Mouse (Mus musculus): ENCODE measurements around the gene Fam189a2. TPM values are rescaled to one million over a fixed set of nuclear protein-coding genes. Genes with fewer than 3 reads are reported as not detected.

The Fam189a2 gene
- total RNA-seq, 2 experiments from 2014 or later: 10.2 to 11.5 TPM

DNA sequence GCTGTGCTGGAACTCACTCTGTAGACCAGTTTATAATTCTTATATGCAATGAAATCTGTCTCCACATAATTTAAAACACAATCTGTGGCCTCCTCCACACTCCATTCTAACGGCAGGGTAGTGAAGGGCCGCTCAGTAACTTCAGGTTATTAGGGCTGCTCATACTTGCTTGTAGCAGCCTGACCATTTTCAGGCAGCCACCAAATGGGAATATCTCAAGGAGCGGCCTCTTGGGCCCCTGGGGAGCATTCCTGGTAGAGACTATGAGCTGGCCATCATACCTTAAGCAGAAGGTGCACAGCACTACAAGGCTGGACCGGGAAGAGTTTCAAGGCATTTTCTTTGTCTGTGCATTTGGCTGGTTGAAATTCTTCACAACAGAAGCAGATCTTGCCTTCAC, 42.7 kb downstream of the Fam189a2 start:
- intact Hi-C loops (cut with DNase I): no loop called here
- DNase-seq (ENCODE audit: low spot score in 2 of 2): no peak

DNA sequence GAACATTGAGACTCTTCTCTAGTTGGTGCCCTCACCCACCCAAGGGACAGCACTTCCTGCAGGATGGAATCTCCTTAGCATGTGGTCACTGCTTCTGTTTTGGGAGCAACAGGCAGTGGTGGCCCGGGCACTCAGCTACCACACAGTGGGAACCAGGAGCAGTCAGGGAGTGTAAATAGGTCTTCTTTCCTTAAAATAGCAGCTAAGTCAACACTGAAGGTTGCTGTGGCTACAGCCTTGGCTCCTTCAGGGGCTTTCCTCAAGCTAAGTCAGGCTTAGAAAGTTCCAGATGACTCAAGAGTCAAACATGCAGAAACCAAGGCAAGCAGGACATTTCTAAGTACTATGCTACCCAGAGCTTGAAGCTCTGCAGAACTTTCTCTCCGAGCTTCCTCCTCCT, 43.5 kb downstream of the Fam189a2 start:
- intact Hi-C loops (cut with DNase I): no loop called here
- DNase-seq (ENCODE audit: low spot score in 2 of 2): no peak

DNA sequence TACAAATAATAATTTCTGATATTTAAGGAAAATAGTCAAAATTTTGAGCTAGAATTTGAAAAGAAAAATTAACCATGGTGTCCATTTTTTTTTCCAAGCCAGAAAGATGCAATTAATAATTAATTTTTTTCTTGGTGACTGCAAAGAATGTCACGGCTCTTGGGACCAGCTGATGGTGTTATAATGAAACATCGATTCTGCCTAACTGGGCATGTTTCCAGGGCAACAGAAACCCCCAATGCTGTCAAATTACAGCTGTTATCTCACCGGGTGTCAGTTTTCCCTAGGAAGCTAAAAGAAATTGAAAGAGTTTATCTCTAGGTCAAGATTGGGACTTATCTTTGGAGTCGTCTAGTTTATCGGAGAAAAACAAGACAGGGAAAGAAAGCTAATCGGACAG, 46.6 kb downstream of the Fam189a2 start:
- no peak for DNase-seq (ENCODE audit: low spot score in 2 of 2)
- intact Hi-C loops (cut with DNase I): loop anchor here (5.0 kb wide), 3 partner anchors 43 to 118 kb away; no protein-coding TSS in a partner anchor

DNA sequence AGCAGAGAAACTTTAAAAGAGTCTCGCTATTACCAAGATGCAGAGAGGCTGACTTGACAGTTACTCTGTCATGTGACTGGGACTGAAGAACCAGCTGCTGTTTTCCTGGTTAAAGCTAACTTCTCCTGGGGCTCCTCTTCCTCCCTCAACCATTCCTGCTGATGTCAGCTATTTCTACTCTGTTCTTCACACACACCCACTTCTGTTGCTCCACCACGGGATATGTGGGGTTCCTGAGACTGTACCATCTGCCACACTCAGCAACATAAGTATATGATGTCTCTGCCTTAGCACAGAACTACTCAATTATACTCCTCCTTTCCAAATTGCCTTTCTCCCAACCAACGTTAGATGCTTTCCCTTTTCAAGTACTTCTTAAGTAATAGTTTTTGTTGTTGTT, 50.2 kb downstream of the Fam189a2 start:
- intact Hi-C loops (cut with DNase I): loop anchor here (5.0 kb wide), 3 partner anchors 47 to 122 kb away; no protein-coding TSS in a partner anchor
- DNase-seq (ENCODE audit: low spot score in 2 of 2): peak; percentile 60 to 95

DNA sequence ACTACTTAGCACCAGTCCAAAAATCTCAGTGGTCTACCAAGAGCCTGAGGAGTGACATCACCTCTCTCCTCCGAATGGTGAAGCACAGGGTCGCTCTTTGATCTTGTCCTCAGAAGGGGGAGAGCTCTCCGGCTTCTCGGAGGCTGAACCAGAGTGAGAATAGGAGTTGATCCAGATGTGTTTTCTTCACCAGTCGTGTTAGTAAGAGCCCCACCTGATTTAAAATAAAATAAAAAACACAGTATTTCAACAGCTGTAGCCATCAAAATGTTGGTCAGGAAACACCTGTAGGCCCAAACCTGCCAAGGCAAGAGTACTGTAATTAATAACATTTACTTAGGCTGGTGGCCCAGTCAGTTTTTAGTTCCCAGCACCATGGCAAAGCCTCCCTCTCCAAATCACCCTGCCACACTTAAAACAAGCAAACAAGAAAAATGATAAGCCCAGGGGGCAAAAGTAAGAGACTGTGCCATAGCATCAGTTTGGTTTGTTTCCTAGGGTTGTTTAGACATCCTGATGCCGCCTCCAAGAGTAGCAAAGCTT, 52.8 kb downstream of the Fam189a2 start:
- no peak for DNase-seq (ENCODE audit: low spot score in 2 of 2)
- intact Hi-C loops (cut with DNase I): no loop called here

DNA sequence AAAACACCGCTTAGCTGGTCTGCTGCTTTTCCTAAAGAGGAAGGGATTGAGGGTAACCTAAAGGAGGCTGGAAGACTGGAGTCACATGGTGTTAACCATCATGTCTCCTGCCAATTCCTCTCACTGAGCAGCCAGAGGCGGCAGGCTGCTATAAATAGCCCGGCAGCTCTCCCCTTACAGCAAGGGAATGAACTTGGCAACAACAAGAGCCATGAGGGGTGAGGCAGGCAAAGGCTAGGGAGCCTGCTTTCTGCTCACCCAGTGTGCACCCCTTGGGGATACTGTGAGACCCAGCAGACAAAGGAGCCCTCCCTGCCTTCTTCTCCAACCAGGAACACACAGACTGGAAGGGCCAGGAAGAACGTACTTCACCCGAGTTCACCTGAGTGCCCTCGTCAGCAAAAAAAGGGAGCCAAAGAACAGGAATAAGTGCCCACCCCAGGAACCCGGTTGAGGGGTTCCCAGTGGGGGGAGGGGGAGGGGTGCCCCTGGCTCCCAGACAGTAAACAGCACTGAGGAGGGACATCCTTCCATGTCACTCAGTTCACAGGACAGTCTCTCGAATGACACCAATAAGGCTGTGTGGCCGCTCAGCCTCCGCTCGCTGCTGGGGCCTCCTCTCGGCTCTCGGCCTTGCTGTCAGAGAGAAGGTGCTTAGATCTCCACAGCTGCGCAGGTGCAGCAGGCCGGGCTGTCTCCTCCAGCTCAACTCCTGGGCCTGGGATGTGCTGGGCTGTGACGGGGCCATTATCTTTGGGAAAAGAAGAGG, 57.8 kb downstream of the Fam189a2 start:
- peak in 1 of 2 experiments; percentile 40 for DNase-seq (ENCODE audit: low spot score in 2 of 2)
- intact Hi-C loops (cut with DNase I): no loop called here

DNA sequence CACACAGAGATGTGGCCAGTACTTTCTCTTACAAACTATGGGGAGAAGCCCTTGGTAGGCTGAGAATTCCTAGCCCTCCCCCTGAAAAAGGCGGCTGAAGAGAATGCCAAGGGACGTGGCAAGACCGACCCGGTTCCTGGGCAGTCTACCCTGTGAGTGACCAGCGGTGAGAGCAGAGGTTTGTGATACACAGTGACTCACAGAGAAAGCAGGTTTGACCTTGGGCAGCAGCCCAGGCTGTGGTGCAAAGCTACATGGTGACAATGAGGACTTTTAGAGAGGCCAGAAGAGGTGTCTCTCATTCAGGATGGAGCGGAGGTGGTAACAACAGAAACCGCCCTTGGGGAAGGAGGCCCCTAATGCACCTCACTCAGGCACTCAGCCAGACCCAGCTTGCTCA, 59.4 kb downstream of the Fam189a2 start:
- intact Hi-C loops (cut with DNase I): no loop called here
- no peak for DNase-seq (ENCODE audit: low spot score in 2 of 2)

DNA sequence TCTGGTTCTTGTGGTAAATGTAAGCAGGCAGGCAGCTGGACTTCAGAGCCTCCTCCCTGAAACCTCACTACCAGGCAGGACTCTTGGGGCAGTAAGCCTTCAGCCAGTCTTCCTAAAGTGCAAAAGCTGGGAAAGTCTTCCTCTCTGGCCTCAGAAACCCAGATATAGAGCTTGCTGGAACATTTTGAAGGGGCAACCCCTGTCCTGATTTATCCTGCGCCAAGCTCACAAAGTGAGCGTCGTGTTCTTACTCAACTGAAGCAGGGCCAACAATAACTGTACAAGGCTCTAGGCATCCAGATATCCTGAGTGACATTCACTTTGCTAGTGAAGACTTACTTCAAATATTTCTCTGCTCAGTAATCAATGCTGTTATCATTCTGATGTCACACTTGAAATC, 60.4 kb downstream of the Fam189a2 start:
- intact Hi-C loops (cut with DNase I): no loop called here
- no peak for DNase-seq (ENCODE audit: low spot score in 2 of 2)

DNA sequence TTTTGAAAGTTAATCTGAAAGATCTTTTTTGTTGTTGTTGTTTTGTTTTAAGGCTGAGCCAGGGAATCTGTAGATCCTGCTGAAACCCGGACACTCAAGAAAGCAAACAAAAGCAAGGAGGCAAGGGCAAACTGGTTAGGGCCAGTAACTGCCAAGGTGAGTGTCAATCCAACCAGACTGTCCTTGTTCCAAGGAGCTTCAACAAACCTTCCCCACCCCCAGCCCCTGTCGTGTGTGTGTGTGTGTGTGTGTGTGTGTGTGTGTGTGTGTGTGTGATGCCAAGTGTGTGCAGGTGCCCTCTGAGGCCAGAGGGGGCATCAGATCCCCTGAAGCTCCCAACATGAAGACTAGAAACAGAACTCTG, 62.0 kb downstream of the Fam189a2 start:
- intact Hi-C loops (cut with DNase I): loop anchor here (10.0 kb wide), 1 partner anchor 594 kb away; no protein-coding TSS in a partner anchor
- no peak for DNase-seq (ENCODE audit: low spot score in 2 of 2)

DNA sequence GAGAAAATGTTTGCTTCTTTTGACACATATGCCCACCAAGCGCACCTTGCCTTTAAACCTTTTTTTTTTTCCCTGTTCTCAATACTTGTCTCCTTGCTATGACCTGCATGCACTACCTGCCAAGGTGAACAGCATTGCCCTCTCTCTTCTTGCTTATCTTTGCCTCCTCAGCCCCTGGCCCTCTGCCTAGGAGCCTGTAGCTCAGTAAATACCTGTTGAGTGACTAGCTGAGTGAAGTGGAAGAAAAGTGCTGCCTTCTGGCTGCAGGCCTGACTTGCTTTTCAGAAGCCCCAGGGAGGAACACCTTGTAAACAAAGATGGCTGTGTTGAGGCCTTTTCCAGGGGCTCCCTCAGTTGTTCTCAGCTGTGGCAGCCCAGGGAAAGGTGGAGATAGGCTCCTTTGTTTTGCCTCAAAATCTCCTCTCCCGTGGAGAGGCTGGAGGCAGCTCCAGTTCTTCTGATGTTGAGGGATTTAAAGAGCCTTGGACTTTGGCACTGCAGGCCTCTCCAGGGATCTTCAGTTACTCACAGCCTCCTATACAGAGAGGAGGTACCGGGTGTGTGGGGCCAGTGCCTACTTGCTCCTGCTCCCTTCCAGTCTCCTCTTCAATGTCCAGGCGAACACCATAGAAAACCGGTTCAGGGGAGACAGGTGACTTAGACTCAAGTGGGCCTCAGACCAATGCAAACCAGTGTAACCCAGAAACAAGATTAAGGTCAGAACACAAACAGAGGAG, 62.5 kb downstream of the Fam189a2 start:
- no peak for DNase-seq (ENCODE audit: low spot score in 2 of 2)
- intact Hi-C loops (cut with DNase I): loop anchor here (10.0 kb wide), 1 partner anchor 593 kb away; no protein-coding TSS in a partner anchor

DNA sequence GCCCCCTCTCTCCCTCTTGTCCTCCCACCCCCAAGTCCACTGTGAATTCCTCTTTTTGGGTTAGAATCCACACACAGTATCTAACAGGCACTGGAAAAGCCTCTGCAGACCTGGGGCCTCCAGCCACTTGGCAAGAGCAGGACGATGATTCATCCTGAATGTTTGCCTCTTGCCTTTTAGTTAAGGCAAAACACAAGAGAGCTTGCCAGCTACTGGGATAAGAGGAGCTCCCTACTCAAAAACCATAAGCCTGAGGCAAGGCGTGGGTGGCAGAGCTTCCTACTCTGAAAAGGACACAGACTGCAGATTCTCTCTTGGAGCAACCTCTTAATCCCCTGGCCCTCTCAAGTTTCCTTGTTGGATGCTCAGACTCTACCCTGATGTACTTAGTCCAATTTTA, 63.7 kb downstream of the Fam189a2 start:
- DNase-seq (ENCODE audit: low spot score in 2 of 2): peak; percentile 59 to 92
- intact Hi-C loops (cut with DNase I): loop anchor here (10.0 kb wide), 1 partner anchor 592 kb away; no protein-coding TSS in a partner anchor

DNA sequence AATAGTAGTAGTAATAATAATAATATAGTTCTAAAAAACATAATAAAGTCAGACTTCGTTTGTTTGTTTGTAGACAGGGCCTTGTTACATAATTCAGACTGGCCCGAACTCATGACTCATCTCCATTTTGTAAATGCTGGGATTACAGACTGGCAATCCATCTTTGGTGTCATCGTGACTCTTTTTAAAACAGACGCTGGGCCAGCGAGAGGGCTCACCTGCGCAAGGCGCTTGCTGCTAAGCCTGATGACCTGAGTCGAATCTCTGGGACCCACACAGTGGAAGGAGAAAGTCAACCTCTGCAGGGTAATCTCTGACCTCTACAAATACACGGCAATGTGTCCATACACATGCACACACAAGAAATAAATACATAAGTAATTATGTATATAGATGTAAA, 64.4 kb downstream of the Fam189a2 start:
- intact Hi-C loops (cut with DNase I): loop anchor here (10.0 kb wide), 1 partner anchor 592 kb away; no protein-coding TSS in a partner anchor
- DNase-seq (ENCODE audit: low spot score in 2 of 2): no peak

DNA sequence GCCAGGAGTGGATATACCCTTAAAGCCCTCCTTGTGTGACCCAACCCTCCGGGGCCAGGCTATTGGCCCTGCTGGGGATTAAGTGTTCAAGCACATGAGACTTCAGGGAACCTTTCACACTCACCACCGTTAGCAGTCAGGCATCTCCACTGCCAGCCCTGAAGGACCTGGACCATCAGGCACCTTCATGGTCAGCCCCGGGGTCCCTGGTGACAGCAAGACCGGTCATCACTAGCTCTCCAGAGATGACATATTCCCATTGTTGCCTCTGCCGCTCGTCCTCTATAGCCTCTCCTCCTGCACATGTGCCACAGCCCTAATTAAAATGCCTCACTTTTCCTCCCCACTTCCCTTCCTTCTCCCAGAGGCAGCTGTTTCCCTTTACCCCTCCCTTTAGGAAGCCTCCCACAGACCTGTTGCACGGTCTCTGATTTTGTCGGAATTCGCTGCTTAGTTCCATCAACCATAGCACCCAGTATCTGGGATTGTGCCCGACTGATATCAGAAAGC, 66.4 kb downstream of the Fam189a2 start:
- no peak for DNase-seq (ENCODE audit: low spot score in 2 of 2)
- intact Hi-C loops (cut with DNase I): loop anchor here (5.0 to 10.0 kb wide), 3 partner anchors 277 to 590 kb away; partner anchors contain the start of gene Ptar1

DNA sequence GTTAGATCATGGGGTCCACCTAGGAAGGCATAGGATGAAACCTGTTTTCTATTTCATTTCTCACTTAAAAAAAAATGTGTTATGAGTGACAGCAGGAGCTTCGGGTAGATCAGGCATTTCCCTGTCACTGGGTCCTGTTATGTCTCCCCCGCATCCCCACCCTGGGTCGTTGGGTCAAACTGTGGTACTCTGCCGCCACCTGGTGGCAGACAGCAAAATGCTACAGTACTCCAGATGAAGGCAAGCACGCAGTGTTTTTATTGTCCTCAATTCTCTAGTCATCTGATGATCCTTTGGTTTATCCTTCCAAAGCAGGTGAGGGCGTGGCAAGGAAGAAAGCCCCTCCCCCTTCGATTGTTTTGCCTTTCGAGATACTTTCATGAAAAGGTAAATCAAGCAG, 69.3 kb downstream of the Fam189a2 start:
- peak; percentile 47 to 51 for DNase-seq (ENCODE audit: low spot score in 2 of 2)
- intact Hi-C loops (cut with DNase I): loop anchor here (2.0 to 10.0 kb wide), 6 partner anchors 203 to 663 kb away; partner anchors contain the start of genes Apba1 and Ptar1

DNA sequence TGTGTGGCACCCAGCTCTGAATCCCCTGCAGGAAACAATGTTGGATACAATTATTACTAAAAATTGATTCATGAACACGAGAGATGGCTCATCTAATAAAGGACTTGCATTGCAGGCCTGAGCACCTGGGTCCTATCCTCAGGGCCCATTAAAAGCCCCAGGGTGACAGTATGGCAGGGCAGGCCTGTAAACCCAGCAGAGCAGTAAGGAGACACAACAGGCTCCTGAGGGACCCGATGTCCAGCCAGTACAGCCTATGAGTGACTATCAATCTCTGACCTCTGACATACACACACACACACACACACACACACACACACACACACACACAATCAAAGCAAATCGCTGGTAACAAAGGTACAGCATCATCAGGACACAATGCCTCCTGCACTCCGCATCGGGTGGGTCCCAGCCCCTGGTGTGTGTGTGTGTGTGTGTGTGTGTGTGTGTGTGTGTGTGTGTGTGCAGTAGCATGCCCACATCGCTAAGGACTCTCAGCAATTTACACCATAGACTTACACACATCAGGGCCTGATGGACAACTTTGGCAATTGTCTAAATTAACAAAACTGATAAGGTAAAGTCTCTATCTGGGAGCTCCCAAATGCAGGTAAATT, 69.9 kb downstream of the Fam189a2 start:
- intact Hi-C loops (cut with DNase I): loop anchor here (2.0 to 10.0 kb wide), 6 partner anchors 202 to 662 kb away; partner anchors contain the start of genes Apba1 and Ptar1
- DNase-seq (ENCODE audit: low spot score in 2 of 2): no peak

DNA sequence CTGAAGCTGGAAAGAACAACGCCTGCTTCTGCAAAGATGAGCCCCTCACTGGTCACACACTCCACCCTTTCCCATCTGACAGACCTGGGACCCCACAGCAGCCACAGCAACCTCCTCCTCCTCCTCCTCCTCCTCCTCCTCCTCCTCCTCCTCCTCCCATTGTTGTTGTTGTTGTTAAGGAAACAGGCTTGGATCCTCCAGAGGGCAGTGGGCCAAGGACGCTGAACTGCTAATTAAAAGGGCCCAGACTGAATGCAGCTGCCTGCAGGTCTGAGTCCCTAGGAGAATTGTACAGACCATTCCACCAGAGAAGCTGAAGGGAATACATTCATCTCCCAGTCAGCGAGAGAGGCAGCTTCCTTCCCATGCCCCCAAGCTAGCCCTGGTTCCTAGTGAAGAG, 70.5 kb downstream of the Fam189a2 start:
- intact Hi-C loops (cut with DNase I): loop anchor here (2.0 to 10.0 kb wide), 6 partner anchors 201 to 661 kb away; partner anchors contain the start of genes Apba1 and Ptar1
- peak in 1 of 2 experiments; percentile 26 for DNase-seq (ENCODE audit: low spot score in 2 of 2)

DNA sequence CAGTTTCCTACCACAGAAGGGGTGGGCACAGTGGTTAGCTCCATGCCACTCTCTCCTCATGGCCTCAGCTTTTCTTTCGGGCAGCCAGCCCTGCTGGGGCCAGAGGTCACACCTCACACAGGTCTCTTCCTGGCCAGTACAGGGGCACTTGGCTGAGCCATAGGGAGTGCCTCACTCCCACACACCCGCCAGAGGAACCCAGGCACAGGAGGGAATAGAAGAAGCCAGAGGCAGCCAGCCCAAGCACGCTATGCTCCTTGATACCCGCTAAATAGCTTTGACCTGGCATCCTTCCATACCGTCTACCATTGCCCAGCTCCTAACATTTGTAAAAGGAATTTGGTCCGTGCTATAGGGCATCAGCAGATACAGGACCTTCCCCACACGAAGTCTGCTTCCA, 70.9 kb downstream of the Fam189a2 start:
- DNase-seq (ENCODE audit: low spot score in 2 of 2): no peak
- intact Hi-C loops (cut with DNase I): loop anchor here (1.0 to 10.0 kb wide), 7 partner anchors 59 to 661 kb away; partner anchors contain the start of genes Apba1 and Ptar1

DNA sequence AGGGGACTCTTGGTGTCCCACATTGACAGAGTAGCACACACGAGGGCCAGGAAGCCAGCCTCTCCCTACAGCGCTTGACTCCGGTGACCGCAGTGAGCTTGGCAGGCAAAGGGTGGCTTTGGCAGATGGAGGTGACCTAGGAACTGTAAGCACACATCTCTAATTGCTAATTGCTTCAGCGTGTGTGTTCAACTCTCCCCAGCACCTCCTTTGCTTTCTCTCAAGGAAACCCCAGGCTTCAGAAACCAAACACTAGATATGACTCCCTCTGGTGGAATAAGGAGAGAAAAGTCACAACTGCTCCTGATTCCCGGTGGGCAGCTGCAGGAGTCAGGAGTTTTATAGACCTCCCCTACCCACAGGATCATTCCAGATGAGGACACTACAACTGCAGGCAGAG, 71.9 kb downstream of the Fam189a2 start:
- peak in 1 of 2 experiments; percentile 34 for DNase-seq (ENCODE audit: low spot score in 2 of 2)
- intact Hi-C loops (cut with DNase I): loop anchor here (1.0 kb wide), 2 partner anchors 58 to 99 kb away; no protein-coding TSS in a partner anchor

DNA sequence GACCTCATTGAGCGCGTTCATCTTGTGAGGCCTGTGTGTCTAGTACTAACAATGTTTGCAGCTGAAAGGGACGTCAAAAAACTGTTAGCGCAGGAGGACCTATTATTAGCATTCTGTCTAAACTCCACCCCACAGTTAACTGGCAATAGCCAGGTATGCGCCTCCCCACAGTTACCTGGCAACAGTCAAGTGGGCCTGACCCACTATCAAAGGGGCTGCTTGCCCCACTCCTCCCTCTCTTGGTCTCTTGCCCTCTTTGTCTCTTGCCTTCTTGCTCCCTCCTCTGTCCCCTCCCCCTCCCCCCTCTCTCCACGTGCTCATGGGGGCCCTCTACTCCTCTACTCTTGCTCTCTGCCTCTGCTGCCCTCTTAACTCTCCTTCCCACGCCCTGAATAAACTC, 73.3 kb downstream of the Fam189a2 start:
- intact Hi-C loops (cut with DNase I): no loop called here

More for the DNA sequence above, 73.3 kb downstream of the Fam189a2 start:
- DNase-seq (ENCODE audit: low spot score in 2 of 2): no peak
